14 mouse cellular contexts compared by ENCODE assay signal in the genomic region with DNA sequence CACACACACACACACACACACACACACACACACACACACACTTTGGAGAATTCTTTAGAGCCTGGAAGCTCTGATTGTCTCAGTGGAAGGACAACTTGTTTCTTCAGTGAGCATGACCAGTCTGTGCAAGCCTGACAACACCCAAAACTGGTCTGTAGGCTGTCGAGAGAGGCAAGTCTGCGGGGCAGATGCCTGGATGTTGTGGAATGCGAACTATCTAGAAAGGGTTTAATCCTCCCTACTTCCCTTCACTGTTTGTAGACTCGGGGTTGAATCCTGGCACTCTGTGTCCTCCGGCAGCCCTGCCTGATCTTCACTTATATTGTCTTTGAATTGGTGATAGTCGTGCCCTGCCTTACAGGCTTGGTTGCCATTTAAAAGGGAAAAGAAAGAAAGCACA. TPM values are rescaled to one million over a fixed set of nuclear protein-coding genes. Genes with fewer than 3 reads are reported as not detected.
A peak's percentile ranks its signal among the peaks of the same experiment; 100 is the strongest.
DNase-seq lines count a peak whose midpoint lies in the region; ATAC-seq and TF ChIP-seq lines count a peak whose summit lies in the region.
"Had no signal": no experiment of that assay in that cellular context is flagged by ENCODE, and none has a peak within 500 bp of the region (broad histone marks: within the 10 kb centered on the region; RNA-seq: fewer than 3 reads in every experiment).

No protein-coding gene starts in this region.

- H3K36me3 ChIP-seq in kidney, adult 2 months (ENCODE audit: control insufficient read depth, insufficient read depth, low read length): no peaks in the 10 kb centered on the region
- H3K36me3 ChIP-seq in ES-Bruce4 (ENCODE audit: control insufficient read depth, insufficient read depth, low read length, poor library complexity, severe bottlenecking): no peaks in the 10 kb centered on the region
- H3K36me3 ChIP-seq in embryonic facial prominence, embryonic 15.5 days: 0 out of 2 replicates have a peak, but pooled peaks cover 3% of the 10 kb centered on the region
- H3K36me3 ChIP-seq: hindbrain, embryonic 15.5 days had no signal

- TF ChIP-seq POLR2A in kidney, adult 2 months (IDR thresholded peaks at IDR 0.05; ENCODE audit: low read depth, low read length): no peak
- no peak for TF ChIP-seq POLR2A in ES-Bruce4 (IDR thresholded peaks at IDR 0.05; ENCODE audit: insufficient read depth, low read length)

- ATAC-seq in embryonic facial prominence, embryonic 15.5 days (ENCODE audit: insufficient number of reproducible peaks, low FRiP score, low TSS enrichment, low read depth): no peak

- TF ChIP-seq CTCF in gastrocnemius, adult 2 months (IDR thresholded peaks at IDR 0.05): no peak
- TF ChIP-seq CTCF in kidney, adult 2 months (conservative IDR thresholded peaks at IDR 0.05; ENCODE audit: insufficient read depth, insufficient read length, low read depth, low read length): no peak
- TF ChIP-seq CTCF in ES-Bruce4 (IDR thresholded peaks at IDR 0.05; ENCODE audit: low read depth, low read length): no peak

- intact Hi-C loops in gastrocnemius, adult 2 months (cut with DNase I): no loop called here
- intact Hi-C loops in gastrocnemius, postnatal 14 days (cut with DNase I; ENCODE audit: low total_unique reads): no loop called here

- DNase-seq in gastrocnemius, adult 2 months: no peak
- DNase-seq in gastrocnemius, postnatal 14 days: no peak
- no peak for DNase-seq in kidney, adult 2 months
- no peak for DNase-seq in kidney, postnatal 25 days
- no peak for DNase-seq in testis, postnatal 10 days (ENCODE audit: low spot score)
- DNase-seq in layer of hippocampus, adult 18-20 months (ENCODE audit: low spot score in 2 of 2): no peak
- DNase-seq: cerebellum, adult 2 months; kidney, postnatal 36 days; thymus, postnatal 14 days had no signal

- peak; percentile 40; the same call in 1 of the 2 replicates for TF ChIP-seq EP300 in ES-Bruce4 (IDR thresholded peaks at IDR 0.05; ENCODE audit: insufficient read depth, low read depth, low read length)

- H3K4me1 ChIP-seq in kidney, adult 2 months (ENCODE audit: control insufficient read depth, insufficient read depth, low read length): peaks cover 9% of the 10 kb centered on the region; the same call in 1 of the 2 replicates
- H3K4me1 ChIP-seq in ES-Bruce4 (ENCODE audit: control insufficient read depth, insufficient read depth, low read length): peaks cover 7% of the 10 kb centered on the region
- peaks cover 49% of the 10 kb centered on the region for H3K4me1 ChIP-seq in embryonic facial prominence, embryonic 15.5 days

- H3K4me2 ChIP-seq in embryonic facial prominence, embryonic 15.5 days (replicated peaks): no peak overlapping the region
- H3K4me2 ChIP-seq: hindbrain, embryonic 15.5 days had no signal

- no peaks in the 10 kb centered on the region for H3K9me3 ChIP-seq in ES-Bruce4 (replicated peaks; ENCODE audit: control insufficient read depth, insufficient read depth, low read length, poor library complexity, severe bottlenecking)
- H3K9me3 ChIP-seq in embryonic facial prominence, embryonic 15.5 days (replicated peaks): no peaks in the 10 kb centered on the region
- H3K9me3 ChIP-seq: hindbrain, embryonic 15.5 days had no signal

- H3K27me3 ChIP-seq in kidney, adult 2 months (replicated peaks; ENCODE audit: control insufficient read depth, insufficient read depth, low read length): no peaks in the 10 kb centered on the region
- no peaks in the 10 kb centered on the region for H3K27me3 ChIP-seq in ES-Bruce4 (ENCODE audit: control insufficient read depth, insufficient read depth, low read length, poor library complexity, severe bottlenecking)
- no peaks in the 10 kb centered on the region for H3K27me3 ChIP-seq in embryonic facial prominence, embryonic 15.5 days
- H3K27me3 ChIP-seq: hindbrain, embryonic 15.5 days had no signal

- no peak overlapping the region for H3K4me3 ChIP-seq in gastrocnemius, adult 2 months
- H3K4me3 ChIP-seq in kidney, adult 2 months (ENCODE audit: insufficient read depth, low read depth, low read length): no peak overlapping the region
- H3K4me3 ChIP-seq in ES-Bruce4 (ENCODE audit: low read depth, low read length): no peak overlapping the region
- no peak overlapping the region for H3K4me3 ChIP-seq in embryonic facial prominence, embryonic 15.5 days (replicated peaks)
- H3K4me3 ChIP-seq: hindbrain, embryonic 15.5 days; myocyte had no signal

- 49% methylated on average over 6 of the region's 6 CpGs for whole genome bisulfite sequencing in kidney, adult 2 months
- WGBS in embryonic facial prominence, embryonic 15.5 days: 12% methylated on average over 6 of the region's 6 CpGs

- H3K9ac ChIP-seq in ES-Bruce4 (ENCODE audit: low read depth, poor library complexity, severe bottlenecking): peak overlapping the region; percentile 27; the same call in 1 of the 2 replicates
- H3K9ac ChIP-seq in embryonic facial prominence, embryonic 15.5 days: no peak overlapping the region
- H3K9ac ChIP-seq: hindbrain, embryonic 15.5 days; liver, embryonic 14.5 days had no signal

- peak overlapping the region; percentile 48 for H3K27ac ChIP-seq in gastrocnemius, adult 2 months
- H3K27ac ChIP-seq in kidney, adult 2 months (ENCODE audit: insufficient read depth, low read depth, low read length): peak overlapping the region; percentile 21; the same call in 1 of the 2 replicates
- H3K27ac ChIP-seq in ES-Bruce4 (ENCODE audit: insufficient read depth, low read length): peak overlapping the region; percentile 83
- peak overlapping the region; percentile 65 for H3K27ac ChIP-seq in embryonic facial prominence, embryonic 15.5 days (replicated peaks)
- H3K27ac ChIP-seq: liver, embryonic 14.5 days had no signal

RNA-seq across cellular contexts. Expression of gene Cuedc1, which starts 25.9 kb away (rescaled TPM):
- 100 to 1,000 TPM; 101 to 127 TPM for total RNA-seq in gastrocnemius, adult 2 months (2021)
- 10 to 100 TPM; 48.5 to 50.0 TPM for total RNA-seq in gastrocnemius, postnatal 14 days (2021)
- 16.5 and 18.5 TPM in 2 replicates for polyA plus RNA-seq in kidney, adult 2 months (2012; rRNA removed)
- 21.9 and 22.5 TPM in 2 replicates for polyA plus RNA-seq in ES-Bruce4 (2011; ENCODE audit: insufficient read depth, insufficient read length, low read depth, missing spikeins)
- 35.4 and 38.7 TPM in 2 replicates for polyA plus RNA-seq in embryonic facial prominence, embryonic 15.5 days (2015; fragmentation: Nextera tagmentation; extraction: Ambion mirVana)
- total RNA-seq in layer of hippocampus, adult 18-20 months (2021): 10 to 100 TPM; 27.9 to 31.8 TPM

RNA-seq across cellular contexts. Expression of gene Vezf1, which starts 55.7 kb away (rescaled TPM):
- total RNA-seq in gastrocnemius, adult 2 months (2021): 10 to 100 TPM; 76.5 to 87.2 TPM
- 10 to 100 TPM; 39.2 to 43.5 TPM for total RNA-seq in gastrocnemius, postnatal 14 days (2021)
- 17.9 and 21.4 TPM in 2 replicates for polyA plus RNA-seq in kidney, adult 2 months (2012; rRNA removed)
- polyA plus RNA-seq in ES-Bruce4 (2011; ENCODE audit: insufficient read depth, insufficient read length, low read depth, missing spikeins): 43.4 and 44.8 TPM in 2 replicates
- 37.5 and 39.6 TPM in 2 replicates for polyA plus RNA-seq in embryonic facial prominence, embryonic 15.5 days (2015; fragmentation: Nextera tagmentation; extraction: Ambion mirVana)
- total RNA-seq in layer of hippocampus, adult 18-20 months (2021): 10 to 100 TPM; 23.2 to 24.7 TPM

Comparison
In these comparisons a context has a peak if more than half of its experiments do, and no peak if none do; other contexts are left out.
1. H3K27ac ChIP-seq: peak in every context shown above with its lines; median percentile 83 in ES-Bruce4; 65 in embryonic facial prominence, embryonic 15.5 days; 48 in gastrocnemius, adult 2 months; 21 in kidney, adult 2 months.